Mouse (Mus musculus) frontal cortex, adult 2 months (tissue): ENCODE measurements around the gene Capn13. TPM values are rescaled to one million over a fixed set of nuclear protein-coding genes. Genes with fewer than 3 reads are reported as not detected.
A peak's percentile ranks its signal among the peaks of the same experiment; 100 is the strongest.

Source experiments
- DNase-seq, 2 experiments: peaks; one replicate each; pipeline ENCODE4 v3.0.0; 2022; ENCODE audit warnings: low spot score in 1 of 2; ENCODE audit errors: extremely low spot score in 1 of 2
- polyA plus RNA-seq: library from polyadenylated mRNA; depleted of rRNA; stranded (reverse); fragments of >200 nt; gene quantifications from 2 replicates; pipeline ENCODE4 v1.2.3, GENCODE M21; 2012

The Capn13 gene
- polyA plus RNA-seq, 1 experiment: not detected

- DNase-seq: no peak
Observed at GRCm38 (mm10) chr17:73343632-73344390, 56.9 kb downstream of the Capn13 start.

- DNase-seq: no peak
Observed at GRCm38 (mm10) chr17:73342673-73343072, 58.0 kb downstream of the Capn13 start.

- no peak for DNase-seq
Observed at GRCm38 (mm10) chr17:73329071-73329470, 71.6 kb downstream of the Capn13 start.

GRCm38 (mm10) chr17:73325314-73325713 lies 75.4 kb downstream of the Capn13 start:
- no peak for DNase-seq

GRCm38 (mm10) chr17:73324732-73325131 lies 75.9 kb downstream of the Capn13 start:
- DNase-seq: no peak

- no peak for DNase-seq
Observed at GRCm38 (mm10) chr17:73323981-73324380, 76.7 kb downstream of the Capn13 start.

GRCm38 (mm10) chr17:73314786-73315185 lies 85.9 kb downstream of the Capn13 start:
- DNase-seq: no peak

- DNase-seq: no peak
Observed at GRCm38 (mm10) chr17:73311491-73311890, 89.2 kb downstream of the Capn13 start.

GRCm38 (mm10) chr17:73308691-73309090 lies 92.0 kb downstream of the Capn13 start:
- DNase-seq: no peak

GRCm38 (mm10) chr17:73306626-73307025 lies 94.0 kb downstream of the Capn13 start:
- no peak for DNase-seq

- peak in 1 of 2 experiments; percentile 70 for DNase-seq
Observed at GRCm38 (mm10) chr17:73305622-73306021, 95.0 kb downstream of the Capn13 start.

- no peak for DNase-seq
Observed at GRCm38 (mm10) chr17:73304086-73304812, 96.4 kb downstream of the Capn13 start.

- DNase-seq: no peak
Observed at GRCm38 (mm10) chr17:73303676-73304075, 97.0 kb downstream of the Capn13 start.

- DNase-seq: peak; percentile 58 to 93
Observed at GRCm38 (mm10) chr17:73303217-73303616, 97.4 kb downstream of the Capn13 start.

- peak; percentile 21 to 86 for DNase-seq
Observed at GRCm38 (mm10) chr17:73302104-73302503, 98.6 kb downstream of the Capn13 start.

GRCm38 (mm10) chr17:73301258-73302050 lies 99.2 kb downstream of the Capn13 start:
- peak; percentile 31 to 93 for DNase-seq

GRCm38 (mm10) chr17:73300147-73300880 lies 100.4 kb downstream of the Capn13 start:
- no peak for DNase-seq

GRCm38 (mm10) chr17:73298981-73299380 lies 101.7 kb downstream of the Capn13 start:
- no peak for DNase-seq

- peak in 1 of 2 experiments; percentile 82 for DNase-seq
Observed at GRCm38 (mm10) chr17:73296855-73297254, 103.8 kb downstream of the Capn13 start.

GRCm38 (mm10) chr17:73293237-73293636 lies 107.4 kb downstream of the Capn13 start:
- DNase-seq: no peak
